ENCODE assay signal across 19 mouse cellular contexts in genomic region chr12:85290633-85291032, GRCm38 (mm10). TPM values are rescaled to one million over a fixed set of nuclear protein-coding genes. Genes with fewer than 3 reads are reported as not detected.
DNase-seq lines count a peak whose midpoint lies in the region; ATAC-seq and TF ChIP-seq lines count a peak whose summit lies in the region.
"Had no signal": no experiment of that assay in that cellular context is flagged by ENCODE, and none has a peak within 500 bp of the region (broad histone marks: within the 10 kb centered on the region; RNA-seq: fewer than 3 reads in every experiment).

No protein-coding gene starts in this region.

- no peak for ATAC-seq in megakaryocyte-erythroid progenitor cell, adult 5-6 weeks (replicated peaks; ENCODE audit: low FRiP score, low TSS enrichment, poor library complexity, severe bottlenecking)
- ATAC-seq: hindbrain, postnatal 0 days; lung, postnatal 0 days had no signal

- intact Hi-C loops in gastrocnemius, adult 2 months (cut with DNase I), result no loop called here

- peak overlapping the region; percentile 82 for H3K4me3 ChIP-seq in gastrocnemius, adult 2 months
- peak overlapping the region; percentile 95 for H3K4me3 ChIP-seq in testis, adult 2 months (ENCODE audit: control insufficient read depth, low read depth, low read length)
- H3K4me3 ChIP-seq: embryonic facial prominence, embryonic 13.5 days; left cerebral cortex, adult 2 months; liver, embryonic 15.5 days; stomach, embryonic 15.5 days had no signal

- TF ChIP-seq POLR2A in testis, adult 2 months (IDR thresholded peaks at IDR 0.05; ENCODE audit: control insufficient read depth, low read depth, low read length), result no peak

- H3K27me3 ChIP-seq in testis, adult 2 months (ENCODE audit: control insufficient read depth, insufficient read depth, low read length), result no peaks in the 10 kb centered on the region
- H3K27me3 ChIP-seq: stomach, embryonic 15.5 days had no signal

- H3K36me3 ChIP-seq in testis, adult 2 months (ENCODE audit: control insufficient read depth, insufficient read depth, low read length), result peaks cover 2% of the 10 kb centered on the region
- H3K36me3 ChIP-seq: embryonic facial prominence, embryonic 13.5 days; liver, embryonic 15.5 days; stomach, embryonic 15.5 days had no signal

- peaks cover 19% of the 10 kb centered on the region for H3K4me1 ChIP-seq in testis, adult 2 months (ENCODE audit: control insufficient read depth, insufficient read depth, low read length)

- no peak for DNase-seq in gastrocnemius, adult 2 months
- DNase-seq in gastrocnemius, adult 18-20 months (ENCODE audit: low spot score), result no peak
- DNase-seq in testis, postnatal 10 days (ENCODE audit: low spot score), result no peak
- DNase-seq in kidney, postnatal 10 days, result peak; percentile 38
- DNase-seq in lung, postnatal 14 days, result no peak
- DNase-seq in urinary bladder, postnatal 36 days (ENCODE audit: low spot score in 2 of 2), result no peak
- DNase-seq: adrenal gland, postnatal 14 days; cerebellum, adult 8-10 months; gastrocnemius, postnatal 14 days; heart, postnatal 36 days; thymus, postnatal 25 days had no signal

- no peak for TF ChIP-seq CTCF in gastrocnemius, adult 2 months (IDR thresholded peaks at IDR 0.05)
- TF ChIP-seq CTCF in testis, adult 2 months (IDR thresholded peaks at IDR 0.05; ENCODE audit: control insufficient read depth, insufficient read depth, insufficient replicate concordance, low read depth, low read length), result no peak

- H3K27ac ChIP-seq in gastrocnemius, adult 2 months, result peak overlapping the region; percentile 91; the same call in 1 of the 2 replicates
- peak overlapping the region; percentile 17 for H3K27ac ChIP-seq in testis, adult 2 months (ENCODE audit: control insufficient read depth, insufficient read depth, low read depth, low read length)
- H3K27ac ChIP-seq: embryonic facial prominence, embryonic 13.5 days; hindbrain, postnatal 0 days; left cerebral cortex, adult 2 months; liver, embryonic 15.5 days had no signal

RNA-seq across cellular contexts. Expression of gene Zc2hc1c, which starts 2.2 kb away (rescaled TPM):
- total RNA-seq in gastrocnemius, adult 2 months (2021), result 1 to 10 TPM in 1 of 2 experiments, under 1 TPM in 1; 0.95 to 1.7 TPM
- 1 to 10 TPM; 1.7 to 1.8 TPM for total RNA-seq in gastrocnemius, adult 18-20 months (2021)
- polyA plus RNA-seq in testis, adult 2 months (2012; rRNA removed), result 11.6 and 13.7 TPM in 2 replicates
- total RNA-seq in megakaryocyte-erythroid progenitor cell, adult 5-6 weeks (2014; fragmentation: Nextera tagmentation), result 0.47 TPM in 1 of 2 replicates, not detected in the other
- total RNA-seq in megakaryocyte-erythroid progenitor cell, adult 5-6 weeks (2017), result not detected in 2 replicates

RNA-seq across cellular contexts. Expression of gene Acyp1, which starts 2.4 kb away (rescaled TPM):
- 10 to 100 TPM; 37.9 to 52.7 TPM for total RNA-seq in gastrocnemius, adult 2 months (2021)
- 10 to 100 TPM; 47.9 to 54.1 TPM for total RNA-seq in gastrocnemius, adult 18-20 months (2021)
- 187 and 199 TPM in 2 replicates for polyA plus RNA-seq in testis, adult 2 months (2012; rRNA removed)
- 92.9 and 101 TPM in 2 replicates for total RNA-seq in megakaryocyte-erythroid progenitor cell, adult 5-6 weeks (2014; fragmentation: Nextera tagmentation)
- total RNA-seq in megakaryocyte-erythroid progenitor cell, adult 5-6 weeks (2017), result 33.1 and 110 TPM in 2 replicates

RNA-seq across cellular contexts. Expression of gene Mlh3, which starts 20.2 kb away (rescaled TPM):
- total RNA-seq in gastrocnemius, adult 2 months (2021), result 10 to 100 TPM in 1 of 2 experiments, 1 to 10 TPM in 1; 8.9 to 10.6 TPM
- total RNA-seq in gastrocnemius, adult 18-20 months (2021), result 10 to 100 TPM; 10.4 to 10.7 TPM
- 11.1 and 13.1 TPM in 2 replicates for polyA plus RNA-seq in testis, adult 2 months (2012; rRNA removed)
- total RNA-seq in megakaryocyte-erythroid progenitor cell, adult 5-6 weeks (2014; fragmentation: Nextera tagmentation), result 11.1 and 13.9 TPM in 2 replicates
- 6.8 and 12.3 TPM in 2 replicates for total RNA-seq in megakaryocyte-erythroid progenitor cell, adult 5-6 weeks (2017)

RNA-seq across cellular contexts. Expression of gene Nek9, which starts 48.5 kb away (rescaled TPM):
- 100 to 1,000 TPM in 1 of 2 experiments, 10 to 100 TPM in 1; 99.2 to 131 TPM for total RNA-seq in gastrocnemius, adult 2 months (2021)
- 100 to 1,000 TPM; 107 to 116 TPM for total RNA-seq in gastrocnemius, adult 18-20 months (2021)
- polyA plus RNA-seq in testis, adult 2 months (2012; rRNA removed), result 18.2 and 20.3 TPM in 2 replicates
- 23.8 and 29.5 TPM in 2 replicates for total RNA-seq in megakaryocyte-erythroid progenitor cell, adult 5-6 weeks (2014; fragmentation: Nextera tagmentation)
- 21.9 and 23.5 TPM in 2 replicates for total RNA-seq in megakaryocyte-erythroid progenitor cell, adult 5-6 weeks (2017)
